13 mouse cellular contexts compared by ENCODE assay signal in genomic region chr12:25054511-25054910, GRCm38 (mm10). TPM values are rescaled to one million over a fixed set of nuclear protein-coding genes. Genes with fewer than 3 reads are reported as not detected.
DNase-seq lines count a peak whose midpoint lies in the region; ATAC-seq lines count a peak whose summit lies in the region.
"Had no signal": no experiment of that assay in that cellular context is flagged by ENCODE, and none has a peak within 500 bp of the region (broad histone marks: within the 10 kb centered on the region; RNA-seq: fewer than 3 reads in every experiment).

No protein-coding gene starts in this region.

- H3K4me2 ChIP-seq in hindbrain, embryonic 11.5 days (replicated peaks; ENCODE audit: low read depth, low read length), result no peak overlapping the region
- H3K4me2 ChIP-seq: heart, embryonic 12.5 days; limb, embryonic 13.5 days had no signal

- H3K27ac ChIP-seq in hindbrain, embryonic 10.5 days, result peak overlapping the region; percentile 54; the same call in 1 of the 2 replicates
- H3K27ac ChIP-seq in hindbrain, embryonic 11.5 days (ENCODE audit: low read depth, low read length), result no peak overlapping the region
- H3K27ac ChIP-seq: embryonic facial prominence, embryonic 10.5 days; gastrocnemius, adult 2 months; limb, embryonic 13.5 days had no signal

- peaks cover 60% of the 10 kb centered on the region for H3K36me3 ChIP-seq in hindbrain, embryonic 10.5 days
- H3K36me3 ChIP-seq in hindbrain, embryonic 11.5 days (ENCODE audit: control insufficient read depth, insufficient read depth, low read length), result 0 out of 2 replicates have a peak, but pooled peaks cover 2% of the 10 kb centered on the region

- H3K4me3 ChIP-seq in hindbrain, embryonic 10.5 days, result no peak overlapping the region
- no peak overlapping the region for H3K4me3 ChIP-seq in hindbrain, embryonic 11.5 days (ENCODE audit: low read depth, low read length)
- H3K4me3 ChIP-seq: embryonic facial prominence, embryonic 10.5 days; gastrocnemius, adult 2 months; heart, embryonic 12.5 days; limb, embryonic 13.5 days had no signal

- 92% methylated on average over 7 of the region's 7 CpGs for WGBS in hindbrain, embryonic 10.5 days
- WGBS in hindbrain, embryonic 11.5 days, result 89% methylated on average over 7 of the region's 7 CpGs

- no peak for DNase-seq in hindbrain, embryonic 10.5 days (ENCODE audit: low spot score)
- no peak for DNase-seq in hindbrain, embryonic 11.5 days (ENCODE audit: low spot score)
- DNase-seq in spleen, postnatal 36 days (ENCODE audit: low spot score in 2 of 2), result peak; percentile 7 to 8
- no peak for DNase-seq in spleen, postnatal 10 days (ENCODE audit: low spot score in 2 of 2)
- no peak for DNase-seq in kidney, adult 18-20 months
- DNase-seq: cerebellum, adult 9-10 months; gastrocnemius, adult 2 months; kidney, postnatal 10 days had no signal

- H3K27me3 ChIP-seq in hindbrain, embryonic 10.5 days (ENCODE audit: insufficient read depth, poor library complexity, severe bottlenecking), result no peaks in the 10 kb centered on the region
- H3K27me3 ChIP-seq in hindbrain, embryonic 11.5 days (ENCODE audit: control insufficient read depth, insufficient read depth, low read length), result no peaks in the 10 kb centered on the region
- H3K27me3 ChIP-seq: heart, embryonic 12.5 days; limb, embryonic 13.5 days had no signal

- no peaks in the 10 kb centered on the region for H3K9me3 ChIP-seq in hindbrain, embryonic 10.5 days
- H3K9me3 ChIP-seq in hindbrain, embryonic 11.5 days (ENCODE audit: control insufficient read depth, low read length), result no peaks in the 10 kb centered on the region
- H3K9me3 ChIP-seq: embryonic facial prominence, embryonic 10.5 days; heart, embryonic 12.5 days; limb, embryonic 13.5 days had no signal

- peaks cover 4% of the 10 kb centered on the region; the same call in 1 of the 2 replicates for H3K4me1 ChIP-seq in hindbrain, embryonic 10.5 days (replicated peaks)
- H3K4me1 ChIP-seq in hindbrain, embryonic 11.5 days (replicated peaks; ENCODE audit: control insufficient read depth, insufficient read depth, low read length), result no peaks in the 10 kb centered on the region
- H3K4me1 ChIP-seq: limb, embryonic 13.5 days had no signal

- ATAC-seq in hindbrain, embryonic 11.5 days (ENCODE audit: low FRiP score), result no peak
- peak; percentile 98 for ATAC-seq in granulocyte monocyte progenitor cell, adult 5-6 weeks (replicated peaks; ENCODE audit: poor library complexity, severe bottlenecking)
- peak; percentile 60; the same call in 1 of the 2 replicates for ATAC-seq in neutrophil, adult 5-6 weeks (ENCODE audit: extremely low read depth, insufficient number of reproducible peaks, low FRiP score, poor library complexity, severe bottlenecking)

- no peak overlapping the region for H3K9ac ChIP-seq in hindbrain, embryonic 11.5 days (ENCODE audit: low read depth, low read length)
- H3K9ac ChIP-seq: heart, embryonic 12.5 days; limb, embryonic 13.5 days had no signal

RNA-seq across cellular contexts. Expression of gene Id2, which starts 42.4 kb away (rescaled TPM):
- polyA plus RNA-seq in hindbrain, embryonic 10.5 days (2016; fragmentation: Nextera tagmentation; extraction: Ambion mirVana), result 360 and 369 TPM in 2 replicates
- polyA plus RNA-seq in hindbrain, embryonic 11.5 days (2014; fragmentation: Nextera tagmentation; extraction: Ambion mirVana), result 394 and 397 TPM in 2 replicates
- total RNA-seq in granulocyte monocyte progenitor cell, adult 5-6 weeks (2014; fragmentation: Nextera tagmentation), result 1.7 and 8.5 TPM in 2 replicates
- 7.4 and 11.7 TPM in 2 replicates for total RNA-seq in granulocyte monocyte progenitor cell, adult 5-6 weeks (2017)
- 18.7 and 33.8 TPM in 2 replicates for total RNA-seq in neutrophil, adult 5-6 weeks (2017)

Comparison
In these comparisons a context has a peak if more than half of its experiments do, and no peak if none do; other contexts are left out.
1. DNase-seq: peak in spleen, postnatal 36 days (2 of 2); none in hindbrain, embryonic 10.5 days (single experiment), hindbrain, embryonic 11.5 days (single experiment), spleen, postnatal 10 days (0 of 2) and kidney, adult 18-20 months (single experiment).